Mouse (Mus musculus): ENCODE data around the gene Nlrp9c.
"Not testable (repeated sequence)": the region's sequence is repeated elsewhere in the genome, so short reads cannot be mapped to it uniquely, and the experiment has no call there.

Gene Nlrp9c

GRCm38 (mm10) chr7:26403600-26403999, at the start of gene Nlrp9c:
Nlrp9c (minus strand) TSS chr7:26403700.
- not testable (repeated sequence) for DNase-seq (ENCODE audit: extremely low read depth, low read depth)

GRCm38 (mm10) chr7:26434813-26435212, 31.3 kb upstream of the Nlrp9c start, which contains the start of gene Nlrp4a:
Nlrp4a (plus strand) TSS chr7:26435113.
- DNase-seq (ENCODE audit: extremely low read depth, low read depth), result no peak

DNA sequence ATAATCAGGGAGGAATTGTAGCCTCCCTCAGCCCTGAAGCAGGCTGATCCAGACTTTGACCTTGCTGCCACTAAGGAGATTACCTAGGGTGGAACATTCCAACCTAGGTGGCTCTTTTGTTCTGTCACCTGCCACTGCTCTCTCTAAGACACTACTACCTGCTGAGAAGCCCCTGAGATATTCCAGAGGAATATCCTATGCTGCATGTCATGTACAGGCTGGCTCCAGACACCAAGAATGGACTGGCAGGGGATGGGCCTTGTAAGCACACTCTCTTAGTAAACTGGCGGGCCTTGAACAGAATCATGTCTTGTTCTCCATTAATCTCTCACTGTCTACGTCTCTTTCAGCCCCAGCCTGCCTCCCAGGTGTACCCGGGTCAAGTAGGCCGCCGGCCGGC, 11.7 kb downstream of the Nlrp9c start:
- DNase-seq (ENCODE audit: extremely low read depth, low read depth), result not testable (repeated sequence)

- DNase-seq (ENCODE audit: extremely low read depth, low read depth), result not testable (repeated sequence)
Measured at GRCm38 (mm10) chr7:26391137-26391536, 12.4 kb downstream of the Nlrp9c start.

- DNase-seq (ENCODE audit: extremely low read depth, low read depth), result not testable (repeated sequence)
Measured at GRCm38 (mm10) chr7:26386691-26387090, 16.8 kb downstream of the Nlrp9c start.

DNA sequence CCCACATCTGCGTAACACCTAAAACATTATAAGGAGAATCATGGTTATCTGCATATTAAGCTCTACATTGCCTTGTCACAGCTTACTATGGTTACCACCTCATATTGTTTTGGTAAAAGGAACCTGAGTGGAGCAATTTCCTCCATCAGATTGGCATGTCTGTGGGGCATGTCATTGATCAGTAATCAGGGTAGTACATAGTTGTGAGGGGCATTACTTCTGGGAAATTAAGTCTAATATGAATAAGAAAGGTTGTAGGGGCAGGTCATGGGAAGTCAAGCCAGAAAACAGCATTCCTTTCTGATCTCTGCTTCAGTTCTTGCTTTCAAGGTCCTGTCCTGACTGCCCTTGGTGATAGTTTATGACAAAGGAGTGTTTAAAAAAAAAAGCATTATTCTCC, 22.7 kb downstream of the Nlrp9c start:
- DNase-seq (ENCODE audit: extremely low read depth, low read depth), result no peak

DNA sequence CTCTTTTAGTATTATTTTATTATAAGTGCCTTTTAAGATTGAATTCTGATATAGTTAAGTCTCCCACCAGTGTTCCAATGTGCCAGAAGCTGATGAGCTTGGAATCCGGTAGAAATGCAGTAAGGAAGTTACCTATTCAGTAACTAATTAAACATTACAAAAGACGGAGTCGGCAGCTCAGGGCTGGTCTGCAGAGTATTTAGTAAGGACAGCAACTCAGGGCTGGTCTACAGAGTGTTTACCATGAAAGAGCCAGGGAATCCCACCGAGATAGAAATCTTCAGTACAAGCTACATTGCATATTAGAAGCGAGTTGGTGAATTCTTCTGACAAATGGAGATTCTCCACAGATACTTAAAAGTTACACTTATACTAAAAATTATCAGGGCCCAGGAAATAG, 30.3 kb downstream of the Nlrp9c start:
- not testable (repeated sequence) for DNase-seq (ENCODE audit: extremely low read depth, low read depth)

DNA sequence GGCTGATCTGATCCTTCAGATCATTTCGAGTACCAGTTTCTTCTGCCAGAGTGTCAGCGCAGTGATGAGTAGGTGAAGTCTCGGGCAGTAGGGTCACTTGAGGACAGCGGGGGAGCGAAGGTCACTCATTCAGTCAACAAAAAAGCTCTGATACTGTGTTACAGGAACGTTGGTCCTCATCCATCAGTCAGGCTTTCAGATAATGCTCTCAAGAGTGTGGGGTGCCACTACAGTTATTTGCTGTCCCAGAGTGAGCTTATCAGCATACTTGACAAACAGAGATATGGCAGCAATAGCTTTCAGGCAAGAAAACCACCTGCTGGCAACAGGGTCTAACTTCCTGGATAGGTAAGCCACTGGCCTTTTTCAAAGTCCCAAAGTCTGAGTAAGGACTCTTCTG, 46.8 kb downstream of the Nlrp9c start:
- DNase-seq (ENCODE audit: extremely low read depth, low read depth), result not testable (repeated sequence)

DNA sequence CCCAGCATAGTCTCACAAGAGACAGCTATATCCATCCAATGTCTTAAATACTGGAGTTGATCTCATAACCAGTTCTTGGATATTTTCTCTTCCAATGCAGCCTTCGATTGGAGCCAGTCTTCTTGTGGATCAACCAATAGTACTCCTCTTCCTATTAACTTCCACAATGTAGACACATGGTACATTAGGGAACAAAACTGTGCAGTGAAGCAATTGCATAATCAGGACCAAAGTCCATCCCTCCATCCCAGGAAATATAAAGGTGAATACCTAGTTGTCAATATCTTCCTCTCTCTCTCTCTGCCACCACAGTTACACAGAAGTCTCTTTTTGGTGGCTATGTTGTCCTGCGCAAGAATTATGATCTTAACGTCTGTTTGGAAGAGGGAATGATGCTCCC, 51.2 kb downstream of the Nlrp9c start:
- not testable (repeated sequence) for DNase-seq (ENCODE audit: extremely low read depth, low read depth)

GRCm38 (mm10) chr7:26350177-26350576, 53.3 kb downstream of the Nlrp9c start:
- not testable (repeated sequence) for DNase-seq (ENCODE audit: extremely low read depth, low read depth)

GRCm38 (mm10) chr7:26320361-26320760, 83.1 kb downstream of the Nlrp9c start:
- DNase-seq (ENCODE audit: extremely low read depth, low read depth), result not testable (repeated sequence)

DNA sequence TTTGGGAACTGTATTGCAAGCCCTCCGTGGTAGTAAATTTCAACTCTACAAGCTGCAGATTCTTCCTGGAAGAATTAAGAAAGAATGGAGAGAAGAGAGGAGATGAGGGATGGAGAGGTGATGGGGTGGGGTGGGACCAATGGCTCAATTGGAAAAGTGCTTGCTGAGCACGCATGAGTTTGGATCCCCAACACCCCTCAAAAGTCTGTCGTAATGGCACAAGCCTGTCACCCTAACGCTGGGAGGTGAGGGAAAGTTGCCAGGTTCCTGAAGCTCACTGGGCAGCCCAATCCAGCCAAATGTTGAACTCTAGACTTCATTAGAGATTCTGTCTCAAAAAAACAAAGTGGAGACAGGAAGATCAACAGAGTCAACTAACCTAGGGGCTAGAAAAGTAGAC, 87.7 kb downstream of the Nlrp9c start:
- not testable (repeated sequence) for DNase-seq (ENCODE audit: extremely low read depth, low read depth)

DNA sequence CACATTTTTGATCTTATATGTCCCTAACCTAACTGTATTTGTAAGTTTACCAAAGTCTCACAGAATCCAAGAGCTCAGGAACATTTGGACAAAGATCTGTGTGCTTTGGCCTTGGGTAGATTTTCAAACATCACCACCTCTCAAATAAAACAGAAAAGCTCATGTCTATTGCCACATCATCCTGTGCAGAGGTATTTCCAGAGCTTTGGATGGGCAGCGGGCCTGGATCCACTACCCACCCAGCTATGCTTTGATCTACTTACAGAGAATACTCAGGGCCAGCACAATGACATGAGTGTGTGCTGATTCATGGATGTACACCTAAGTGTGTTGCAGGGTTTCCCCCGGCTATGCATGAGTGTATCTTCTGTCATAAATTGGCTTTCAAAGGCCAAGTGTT, 88.3 kb downstream of the Nlrp9c start:
- DNase-seq (ENCODE audit: extremely low read depth, low read depth), result not testable (repeated sequence)

- DNase-seq (ENCODE audit: extremely low read depth, low read depth), result not testable (repeated sequence)
Measured at GRCm38 (mm10) chr7:26311786-26312185, 91.7 kb downstream of the Nlrp9c start.

- DNase-seq (ENCODE audit: extremely low read depth, low read depth), result not testable (repeated sequence)
Measured at GRCm38 (mm10) chr7:26306926-26307325, 96.6 kb downstream of the Nlrp9c start, which contains the start of gene Cyp2a4. Cyp2a4 (plus strand) TSS chr7:26307169.

- not testable (repeated sequence) for DNase-seq (ENCODE audit: extremely low read depth, low read depth)
Measured at GRCm38 (mm10) chr7:26303429-26304166, 99.9 kb downstream of the Nlrp9c start.

Measured in MEL-GATA-1-ER (cell line).